In the genomic region with DNA sequence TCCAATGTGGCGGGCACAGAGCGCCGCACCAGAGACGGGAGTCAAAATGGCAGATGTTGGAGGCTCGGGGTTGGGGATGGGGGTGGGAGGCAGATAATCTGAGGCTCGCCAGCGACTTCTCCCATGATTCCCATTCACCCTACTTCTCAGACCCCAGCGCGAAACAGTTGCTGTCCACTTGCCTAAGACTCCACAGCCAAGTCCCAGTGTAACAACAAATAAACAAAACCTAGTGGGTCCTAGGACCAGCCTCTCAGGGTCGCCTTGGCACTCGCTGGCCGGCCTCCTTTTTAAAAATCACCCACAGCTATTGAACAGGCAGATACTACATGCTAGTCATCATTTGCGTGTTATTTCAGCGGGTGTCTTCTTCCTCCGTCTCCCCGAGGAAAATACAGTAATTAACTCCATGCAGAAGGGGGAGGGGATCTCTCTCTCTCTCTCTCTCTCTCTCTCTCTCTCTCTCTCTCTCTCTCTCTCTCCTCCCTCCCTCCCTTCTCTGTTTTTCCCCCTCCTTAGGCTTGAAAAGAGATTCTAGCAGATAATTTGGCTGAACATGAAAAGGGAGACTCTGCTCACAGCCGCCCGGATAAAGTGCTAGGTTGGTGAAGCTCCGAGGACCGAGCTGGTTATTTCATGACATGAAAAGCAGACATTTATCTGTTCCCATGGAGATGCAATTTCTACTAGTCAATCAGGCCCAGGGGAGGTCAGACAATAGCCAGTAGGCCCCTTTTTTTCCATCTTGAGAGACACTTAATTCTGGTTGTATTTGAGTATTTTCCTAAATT, we compare ENCODE assay signal across 8 mouse cellular contexts.
DNase-seq lines count a peak whose midpoint lies in the region; ATAC-seq and TF ChIP-seq lines count a peak whose summit lies in the region.

No protein-coding gene starts in this region.

- H3K36me3 ChIP-seq in kidney, embryonic 15.5 days, result no peaks in the 10 kb centered on the region
- no peaks in the 10 kb centered on the region for H3K36me3 ChIP-seq in forebrain, postnatal 0 days (ENCODE audit: insufficient read depth)
- no peaks in the 10 kb centered on the region for H3K36me3 ChIP-seq in limb, embryonic 15.5 days
- no peaks in the 10 kb centered on the region for H3K36me3 ChIP-seq in neural tube, embryonic 12.5 days

- peak overlapping the region; percentile 77 for H3K4me2 ChIP-seq in kidney, embryonic 15.5 days
- peak overlapping the region; percentile 68 for H3K4me2 ChIP-seq in forebrain, postnatal 0 days (ENCODE audit: low read depth)
- H3K4me2 ChIP-seq in limb, embryonic 15.5 days, result peak overlapping the region; percentile 57
- peak overlapping the region; percentile 63 for H3K4me2 ChIP-seq in neural tube, embryonic 12.5 days (replicated peaks)

- peaks cover 58% of the 10 kb centered on the region for H3K4me1 ChIP-seq in kidney, embryonic 15.5 days
- peaks cover 26% of the 10 kb centered on the region for H3K4me1 ChIP-seq in forebrain, postnatal 0 days (ENCODE audit: insufficient read depth)
- H3K4me1 ChIP-seq in limb, embryonic 15.5 days, result peaks cover 50% of the 10 kb centered on the region
- peaks cover 55% of the 10 kb centered on the region for H3K4me1 ChIP-seq in neural tube, embryonic 12.5 days

- whole genome bisulfite sequencing in kidney, embryonic 15.5 days, result under 1% methylated on average over 20 of the region's 20 CpGs
- 1% methylated on average over 20 of the region's 20 CpGs for WGBS in forebrain, postnatal 0 days
- WGBS in limb, embryonic 15.5 days, result 3% methylated on average over 20 of the region's 20 CpGs
- 2% methylated on average over 20 of the region's 20 CpGs for WGBS in neural tube, embryonic 12.5 days

- intact Hi-C loops in left cerebral cortex, postnatal 14 days (cut with DNase I), result loop anchor here (5.0 kb wide), 2 partner anchors 88 to 103 kb away; no protein-coding TSS in a partner anchor

- DNase-seq in kidney, postnatal 25 days, result no peak
- peak; percentile 44 for DNase-seq in R1 (ENCODE audit: low read depth, low spot score)
- DNase-seq in forebrain, postnatal 0 days, result peak; percentile 54
- no peak for DNase-seq in cerebellum, adult 18-20 months
- DNase-seq in left cerebral cortex, postnatal 14 days (ENCODE audit: low spot score in 2 of 2), result no peak

- TF ChIP-seq CTCF in forebrain, postnatal 0 days (IDR thresholded peaks at IDR 0.05; ENCODE audit: low read depth), result no peak

- 0 out of 2 replicates have a peak, but pooled peaks cover 3% of the 10 kb centered on the region for H3K9me3 ChIP-seq in kidney, embryonic 15.5 days (replicated peaks)
- no peaks in the 10 kb centered on the region for H3K9me3 ChIP-seq in forebrain, postnatal 0 days (ENCODE audit: low read length)
- no peaks in the 10 kb centered on the region for H3K9me3 ChIP-seq in limb, embryonic 15.5 days
- H3K9me3 ChIP-seq in neural tube, embryonic 12.5 days, result no peaks in the 10 kb centered on the region

- H3K9ac ChIP-seq in kidney, embryonic 15.5 days, result peak overlapping the region; percentile 14
- peak overlapping the region; percentile 45 for H3K9ac ChIP-seq in forebrain, postnatal 0 days
- 0 out of 2 replicates have a peak overlapping the region, but pooled peaks have one; percentile 4 for H3K9ac ChIP-seq in limb, embryonic 15.5 days
- peak overlapping the region; percentile 44 for H3K9ac ChIP-seq in neural tube, embryonic 12.5 days

- H3K27me3 ChIP-seq in kidney, embryonic 15.5 days, result no peaks in the 10 kb centered on the region
- no peaks in the 10 kb centered on the region for H3K27me3 ChIP-seq in forebrain, postnatal 0 days (ENCODE audit: insufficient read depth, low read length)
- peaks cover 7% of the 10 kb centered on the region for H3K27me3 ChIP-seq in limb, embryonic 15.5 days
- no peaks in the 10 kb centered on the region for H3K27me3 ChIP-seq in neural tube, embryonic 12.5 days (replicated peaks)

- ATAC-seq in kidney, embryonic 15.5 days (replicated peaks; ENCODE audit: low FRiP score), result no peak
- peak; percentile 14; the same call in 1 of the 2 replicates for ATAC-seq in forebrain, postnatal 0 days
- ATAC-seq in limb, embryonic 15.5 days (ENCODE audit: insufficient number of reproducible peaks, low FRiP score, low TSS enrichment, low read depth), result no peak
- no peak for ATAC-seq in neural tube, embryonic 12.5 days (ENCODE audit: low FRiP score, low read depth)

- H3K4me3 ChIP-seq in kidney, embryonic 15.5 days (replicated peaks), result peak overlapping the region; percentile 43
- peak overlapping the region; percentile 34 for H3K4me3 ChIP-seq in forebrain, postnatal 0 days (ENCODE audit: low read depth, low read length)
- peak overlapping the region; percentile 37 for H3K4me3 ChIP-seq in limb, embryonic 15.5 days
- H3K4me3 ChIP-seq in neural tube, embryonic 12.5 days, result peak overlapping the region; percentile 23

- peak overlapping the region; percentile 91 for H3K27ac ChIP-seq in kidney, embryonic 15.5 days
- H3K27ac ChIP-seq in forebrain, postnatal 0 days (ENCODE audit: low read depth, low read length), result peak overlapping the region; percentile 83
- H3K27ac ChIP-seq in limb, embryonic 15.5 days, result peak overlapping the region; percentile 80
- peak overlapping the region; percentile 74 for H3K27ac ChIP-seq in neural tube, embryonic 12.5 days

Comparison
In these comparisons a context has a peak if more than half of its experiments do, and no peak if none do; other contexts are left out.
1. DNase-seq: peak in R1 (single experiment) and forebrain, postnatal 0 days (single experiment); none in kidney, postnatal 25 days (0 of 2), cerebellum, adult 18-20 months (0 of 2) and left cerebral cortex, postnatal 14 days (0 of 2).
2. Peak in every context shown above with its lines, with median percentiles within 50 percentile points of each other: H3K27ac ChIP-seq, H3K4me2 ChIP-seq, H3K4me3 ChIP-seq and H3K9ac ChIP-seq.